Mouse (Mus musculus): ENCODE results near the gene Cpa2. TPM values are rescaled to one million over a fixed set of nuclear protein-coding genes. Genes with fewer than 3 reads are reported as not detected.

The Cpa2 gene
- polyA plus RNA-seq, 1 experiment from 2014 or later, result 10.6 TPM

DNA sequence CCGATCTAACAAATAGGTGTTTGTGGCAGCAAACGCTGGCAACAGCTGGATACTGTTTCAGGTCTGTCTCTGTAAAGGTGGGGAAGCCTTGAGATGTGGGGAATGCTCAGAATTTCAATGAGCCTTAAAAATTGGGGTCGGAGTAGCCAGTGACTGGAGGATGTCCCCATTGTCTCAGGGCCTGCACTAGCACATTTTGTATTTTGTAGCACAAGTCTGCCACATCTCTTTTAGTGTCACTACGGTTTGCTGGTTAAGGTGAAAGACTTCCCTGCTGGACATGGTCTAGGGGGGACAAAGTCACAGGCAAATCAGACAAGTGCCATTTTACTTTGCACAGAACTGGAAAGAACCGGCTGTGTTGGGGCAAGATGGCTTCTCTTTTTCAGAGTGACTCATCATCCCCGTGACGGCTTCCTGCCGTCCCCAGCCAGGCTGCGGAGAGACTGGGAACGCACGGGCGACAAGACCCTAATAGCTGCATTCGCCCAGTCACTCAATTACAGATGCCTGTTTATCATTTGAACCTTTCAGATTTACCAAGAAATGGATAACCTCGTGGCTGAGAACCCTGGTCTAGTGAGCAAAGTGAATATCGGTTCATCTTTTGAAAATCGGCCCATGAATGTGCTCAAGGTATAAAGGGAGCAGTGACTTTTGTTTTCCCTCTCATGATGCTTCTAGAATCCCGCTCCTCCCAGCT, 5.3 kb downstream of the Cpa2 start:
- WGBS, result 8% methylated on average over 17 of the region's 17 CpGs

DNA sequence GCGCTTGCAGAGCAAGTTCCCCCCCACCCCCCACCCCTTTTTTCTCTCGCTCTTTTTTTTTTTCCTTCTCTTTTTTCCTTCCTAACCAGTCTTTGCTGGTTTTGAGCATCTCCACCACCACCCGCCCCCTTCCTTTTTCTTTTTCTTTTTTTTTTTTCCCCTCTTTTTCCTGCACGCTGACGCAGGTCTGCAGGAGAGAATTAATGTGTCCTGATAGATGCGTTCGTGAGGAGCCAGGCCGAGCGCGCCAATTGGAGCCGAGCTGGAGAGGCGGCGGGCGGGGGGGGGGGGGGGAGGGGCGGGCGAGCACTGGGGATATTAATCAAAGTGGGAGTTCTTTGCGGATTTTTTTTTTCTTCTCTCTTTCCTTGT, 5.9 kb downstream of the Cpa2 start:
- Histone ChIP-seq H3K9me3 (ENCODE audit: control insufficient read depth, low read length) (0 out of 2 replicates have a peak, but pooled peaks cover 3% of the 10 kb centered on the region), H3K4me3 (ENCODE audit: low read depth, low read length) (peak overlapping the region; percentile 2; the same call in 1 of the 2 replicates), H3K27ac (ENCODE audit: low read depth, low read length) (peak overlapping the region; percentile 84), H3K27me3 (ENCODE audit: control insufficient read depth, insufficient read depth, low read length) (no peaks in the 10 kb centered on the region), H3K4me2 (ENCODE audit: low read depth, low read length) (peak overlapping the region; percentile 42), H3K9ac (replicated peaks; ENCODE audit: low read depth, low read length) (peak overlapping the region; percentile 41), H3K4me1 (ENCODE audit: control insufficient read depth, insufficient read depth, low read length) (peaks cover 22% of the 10 kb centered on the region), H3K36me3 (ENCODE audit: control insufficient read depth, insufficient read depth, low read length) (no peaks in the 10 kb centered on the region)
- WGBS, result 0% methylated on average over 16 of the region's 17 CpGs
- peak; percentile 66 for ATAC-seq (ENCODE audit: low read depth)

More for the DNA sequence above, 5.3 kb downstream of the Cpa2 start:
- H3K4me1 ChIP-seq (ENCODE audit: control insufficient read depth, insufficient read depth, low read length), result peaks cover 19% of the 10 kb centered on the region
- no peaks in the 10 kb centered on the region for H3K36me3 ChIP-seq (ENCODE audit: control insufficient read depth, insufficient read depth, low read length)
- H3K9me3 ChIP-seq (ENCODE audit: control insufficient read depth, low read length), result 0 out of 2 replicates have a peak, but pooled peaks cover 3% of the 10 kb centered on the region
- H3K4me3 ChIP-seq (ENCODE audit: low read depth, low read length), result peak overlapping the region; percentile 2; the same call in 1 of the 2 replicates
- H3K27ac ChIP-seq (ENCODE audit: low read depth, low read length), result peak overlapping the region; percentile 84
- peak; percentile 70 for ATAC-seq (ENCODE audit: low read depth)
- peak overlapping the region; percentile 42 for H3K4me2 ChIP-seq (ENCODE audit: low read depth, low read length)
- H3K9ac ChIP-seq (replicated peaks; ENCODE audit: low read depth, low read length), result peak overlapping the region; percentile 41
- H3K27me3 ChIP-seq (ENCODE audit: control insufficient read depth, insufficient read depth, low read length), result no peaks in the 10 kb centered on the region

DNA sequence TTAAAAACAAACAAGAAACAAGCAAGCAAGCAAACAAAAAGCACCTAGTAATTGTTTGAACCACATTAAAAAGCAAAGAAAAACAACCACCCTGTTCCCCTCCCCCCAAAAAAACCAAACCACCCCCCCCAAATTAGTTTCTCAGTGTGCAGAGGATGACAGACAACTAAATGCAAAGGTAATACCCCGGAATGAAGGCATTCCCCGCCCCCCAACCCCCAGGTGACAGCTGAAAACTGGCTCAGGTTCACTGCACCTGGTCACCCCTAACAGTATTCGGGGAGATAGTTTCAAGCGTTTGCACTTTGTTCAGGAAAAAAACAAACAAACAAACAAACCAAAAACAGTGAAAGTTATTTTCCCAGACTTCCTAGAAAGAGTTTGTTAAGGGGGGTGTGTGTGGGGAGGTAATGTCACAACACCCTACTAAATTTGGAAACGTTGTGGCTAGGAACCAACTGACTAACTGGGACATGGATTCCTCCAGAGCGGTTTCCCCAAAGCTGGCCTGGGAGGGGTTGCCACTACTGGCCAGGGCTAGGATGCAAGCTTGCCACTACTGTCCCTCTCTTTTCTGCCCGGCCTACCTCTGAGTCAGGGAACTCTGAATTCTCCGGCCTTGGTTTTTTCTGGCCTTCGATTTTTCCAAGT, 6.4 kb downstream of the Cpa2 start:
- Histone ChIP-seq H3K27ac (ENCODE audit: low read depth, low read length) (peak overlapping the region; percentile 22; the same call in 1 of the 2 replicates), H3K36me3 (ENCODE audit: control insufficient read depth, insufficient read depth, low read length) (no peaks in the 10 kb centered on the region), H3K4me3 (ENCODE audit: low read depth, low read length) (no peak overlapping the region), H3K4me2 (ENCODE audit: low read depth, low read length) (peak overlapping the region; percentile 42; the same call in 1 of the 2 replicates), H3K4me1 (ENCODE audit: control insufficient read depth, insufficient read depth, low read length) (peaks cover 27% of the 10 kb centered on the region), H3K9me3 (ENCODE audit: control insufficient read depth, low read length) (0 out of 2 replicates have a peak, but pooled peaks cover 3% of the 10 kb centered on the region), H3K27me3 (ENCODE audit: control insufficient read depth, insufficient read depth, low read length) (no peaks in the 10 kb centered on the region), H3K9ac (replicated peaks; ENCODE audit: low read depth, low read length) (no peak overlapping the region)
- 35% methylated on average over 9 of the region's 9 CpGs for WGBS
- no peak for ATAC-seq (ENCODE audit: low read depth)

DNA sequence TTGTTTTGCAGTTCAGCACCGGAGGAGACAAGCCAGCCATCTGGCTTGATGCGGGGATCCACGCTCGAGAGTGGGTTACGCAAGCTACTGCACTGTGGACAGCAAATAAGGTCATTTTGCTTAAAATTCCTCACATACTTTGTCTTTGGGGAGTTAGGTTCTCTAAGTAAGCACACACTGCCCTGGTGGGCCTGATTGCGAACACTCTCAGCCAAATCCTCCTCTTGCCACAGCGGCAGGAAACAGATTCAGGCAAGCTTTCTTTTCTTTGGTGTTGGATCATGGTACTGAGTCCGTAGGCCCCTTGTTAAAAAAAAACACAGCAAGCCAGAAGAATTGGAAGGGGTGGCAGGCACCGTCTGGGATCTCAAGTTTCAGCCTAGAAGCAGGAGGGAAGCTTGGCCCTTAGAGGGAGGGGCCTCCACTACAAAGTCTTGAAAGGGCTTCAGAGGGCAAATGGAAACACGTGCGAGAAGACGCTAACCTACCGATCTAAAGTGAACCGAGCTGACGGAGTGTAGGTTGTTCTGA, 7.9 kb downstream of the Cpa2 start:
- Histone ChIP-seq H3K4me2 (ENCODE audit: low read depth, low read length) (no peak overlapping the region), H3K9ac (replicated peaks; ENCODE audit: low read depth, low read length) (no peak overlapping the region), H3K4me1 (ENCODE audit: control insufficient read depth, insufficient read depth, low read length) (peaks cover 28% of the 10 kb centered on the region)

DNA sequence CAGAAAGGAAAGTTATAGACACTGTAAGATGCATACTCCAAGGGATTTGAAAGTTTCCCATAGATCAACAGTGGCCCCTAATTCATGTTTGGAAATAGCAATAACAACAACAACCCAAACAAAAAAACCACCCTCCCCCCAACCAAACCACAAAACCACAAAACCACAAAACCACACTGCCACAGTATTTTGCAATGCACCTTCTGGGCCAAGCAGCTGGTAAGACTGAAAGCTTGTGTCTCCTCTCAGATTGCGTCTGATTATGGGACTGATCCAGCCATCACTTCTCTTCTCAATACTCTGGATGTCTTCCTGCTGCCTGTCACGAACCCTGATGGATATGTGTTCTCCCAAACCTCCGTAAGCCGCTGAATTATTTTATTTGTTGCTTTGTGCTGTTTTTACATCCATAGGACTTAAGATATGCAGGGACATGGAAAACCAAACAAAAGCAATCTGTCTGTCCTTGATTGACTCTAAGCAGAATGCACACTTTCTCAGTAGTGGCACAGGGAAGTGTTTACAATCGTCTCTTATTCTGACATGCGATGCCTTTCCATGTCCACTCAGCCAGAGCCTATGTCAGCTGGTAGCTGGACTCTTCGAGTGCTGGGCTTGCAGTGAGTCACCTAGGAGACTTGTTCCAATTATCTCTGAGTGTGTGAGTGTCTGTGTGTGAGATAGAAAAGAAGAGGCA, 9.3 kb downstream of the Cpa2 start:
- no peak overlapping the region for H3K4me3 ChIP-seq (ENCODE audit: low read depth, low read length)
- no peak overlapping the region for H3K9ac ChIP-seq (replicated peaks; ENCODE audit: low read depth, low read length)
- no peak overlapping the region for H3K4me2 ChIP-seq (ENCODE audit: low read depth, low read length)
- ATAC-seq (ENCODE audit: low read depth), result no peak
- no peaks in the 10 kb centered on the region for H3K27me3 ChIP-seq (ENCODE audit: control insufficient read depth, insufficient read depth, low read length)
- 0 out of 2 replicates have a peak, but pooled peaks cover 3% of the 10 kb centered on the region for H3K9me3 ChIP-seq (ENCODE audit: control insufficient read depth, low read length)
- peaks cover 28% of the 10 kb centered on the region for H3K4me1 ChIP-seq (ENCODE audit: control insufficient read depth, insufficient read depth, low read length)
- no peaks in the 10 kb centered on the region for H3K36me3 ChIP-seq (ENCODE audit: control insufficient read depth, insufficient read depth, low read length)
- WGBS, result 69% methylated on average over 7 of the region's 7 CpGs
- H3K27ac ChIP-seq (ENCODE audit: low read depth, low read length), result no peak overlapping the region

More for the DNA sequence above, 7.9 kb downstream of the Cpa2 start:
- no peak for ATAC-seq (ENCODE audit: low read depth)
- no peaks in the 10 kb centered on the region for H3K36me3 ChIP-seq (ENCODE audit: control insufficient read depth, insufficient read depth, low read length)
- H3K27me3 ChIP-seq (ENCODE audit: control insufficient read depth, insufficient read depth, low read length), result no peaks in the 10 kb centered on the region
- WGBS, result 33% methylated on average over 15 of the region's 15 CpGs
- H3K9me3 ChIP-seq (ENCODE audit: control insufficient read depth, low read length), result 0 out of 2 replicates have a peak, but pooled peaks cover 3% of the 10 kb centered on the region
- H3K27ac ChIP-seq (ENCODE audit: low read depth, low read length), result no peak overlapping the region
- no peak overlapping the region for H3K4me3 ChIP-seq (ENCODE audit: low read depth, low read length)

DNA sequence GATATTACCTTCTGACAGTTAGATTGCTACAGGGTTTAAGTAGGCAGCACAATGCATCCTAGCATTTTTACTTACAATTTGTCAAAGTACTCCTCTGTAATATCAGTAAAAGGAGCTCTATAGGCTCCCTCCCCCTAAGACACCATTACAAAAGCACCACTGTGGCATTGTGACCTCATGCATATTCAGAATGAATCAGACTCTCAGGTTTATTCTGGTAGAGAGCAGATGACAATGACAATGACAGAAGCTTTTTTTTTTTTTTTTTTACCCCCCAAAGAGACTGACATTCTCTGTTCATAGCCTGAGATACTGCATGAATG, 9.8 kb downstream of the Cpa2 start:
- H3K36me3 ChIP-seq (ENCODE audit: control insufficient read depth, insufficient read depth, low read length), result no peaks in the 10 kb centered on the region
- no peak overlapping the region for H3K4me3 ChIP-seq (ENCODE audit: low read depth, low read length)
- peaks cover 24% of the 10 kb centered on the region for H3K4me1 ChIP-seq (ENCODE audit: control insufficient read depth, insufficient read depth, low read length)
- H3K4me2 ChIP-seq (ENCODE audit: low read depth, low read length), result no peak overlapping the region; the same call in 1 of the 2 replicates
- no peak overlapping the region for H3K27ac ChIP-seq (ENCODE audit: low read depth, low read length)
- no peaks in the 10 kb centered on the region for H3K27me3 ChIP-seq (ENCODE audit: control insufficient read depth, insufficient read depth, low read length)
- H3K9ac ChIP-seq (replicated peaks; ENCODE audit: low read depth, low read length), result no peak overlapping the region
- no peak for ATAC-seq (ENCODE audit: low read depth)
- H3K9me3 ChIP-seq (ENCODE audit: control insufficient read depth, low read length), result 0 out of 2 replicates have a peak, but pooled peaks cover 3% of the 10 kb centered on the region

DNA sequence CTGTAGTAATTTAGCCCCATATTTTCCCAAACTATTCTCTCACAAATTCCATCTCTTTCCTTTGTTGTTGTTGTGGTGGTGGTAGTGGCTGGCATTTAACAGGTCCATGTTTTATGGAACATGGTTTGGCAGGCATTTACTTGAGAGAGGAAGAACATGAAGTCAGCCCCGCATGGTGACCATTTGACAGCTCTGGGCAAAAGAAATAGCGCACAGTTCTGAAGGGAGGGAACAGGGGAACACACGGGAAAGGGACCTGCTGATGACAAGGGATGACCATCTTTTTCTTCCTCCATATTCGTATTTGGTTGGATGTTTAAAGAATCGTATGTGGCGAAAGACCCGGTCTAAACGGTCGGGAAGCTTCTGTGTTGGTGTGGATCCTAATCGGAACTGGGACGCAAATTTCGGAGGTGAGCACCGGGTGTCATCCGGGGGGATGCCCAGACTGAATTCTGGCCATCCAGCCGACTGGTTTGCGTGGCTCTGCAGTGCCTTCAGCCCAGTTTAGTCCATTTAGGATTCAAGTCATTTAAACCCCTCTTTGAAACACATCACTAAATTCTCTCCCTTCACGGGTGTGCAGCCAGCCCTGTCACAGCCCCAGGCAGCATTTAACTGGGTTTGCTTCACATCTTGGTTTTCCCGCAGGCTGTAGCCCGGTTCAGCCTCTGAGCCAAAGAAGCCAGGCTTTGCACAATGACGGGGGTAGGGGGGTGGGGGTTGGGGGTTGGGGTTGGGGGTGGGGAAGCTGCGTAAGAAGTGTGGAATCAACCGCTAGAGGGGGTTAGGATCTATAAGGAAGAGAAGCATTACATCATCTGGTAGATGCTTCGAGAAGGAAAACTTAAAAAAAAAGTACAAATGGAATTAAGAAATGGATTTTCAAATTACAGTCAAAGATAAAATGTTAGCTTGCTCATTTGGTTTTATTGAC, 10.5 kb downstream of the Cpa2 start:
- peak overlapping the region; percentile 9; the same call in 1 of the 2 replicates for H3K4me3 ChIP-seq (ENCODE audit: low read depth, low read length)
- no peaks in the 10 kb centered on the region for H3K36me3 ChIP-seq (ENCODE audit: control insufficient read depth, insufficient read depth, low read length)
- peak; percentile 77 for ATAC-seq (ENCODE audit: low read depth)
- H3K27me3 ChIP-seq (ENCODE audit: control insufficient read depth, insufficient read depth, low read length), result no peaks in the 10 kb centered on the region
- H3K27ac ChIP-seq (ENCODE audit: low read depth, low read length), result peak overlapping the region; percentile 79
- 0 out of 2 replicates have a peak, but pooled peaks cover 3% of the 10 kb centered on the region for H3K9me3 ChIP-seq (ENCODE audit: control insufficient read depth, low read length)
- H3K4me1 ChIP-seq (ENCODE audit: control insufficient read depth, insufficient read depth, low read length), result peaks cover 18% of the 10 kb centered on the region
- H3K9ac ChIP-seq (replicated peaks; ENCODE audit: low read depth, low read length), result peak overlapping the region; percentile 51; the same call in 1 of the 2 replicates
- 13% methylated on average over 23 of the region's 23 CpGs for WGBS
- peak overlapping the region; percentile 40 for H3K4me2 ChIP-seq (ENCODE audit: low read depth, low read length)

DNA sequence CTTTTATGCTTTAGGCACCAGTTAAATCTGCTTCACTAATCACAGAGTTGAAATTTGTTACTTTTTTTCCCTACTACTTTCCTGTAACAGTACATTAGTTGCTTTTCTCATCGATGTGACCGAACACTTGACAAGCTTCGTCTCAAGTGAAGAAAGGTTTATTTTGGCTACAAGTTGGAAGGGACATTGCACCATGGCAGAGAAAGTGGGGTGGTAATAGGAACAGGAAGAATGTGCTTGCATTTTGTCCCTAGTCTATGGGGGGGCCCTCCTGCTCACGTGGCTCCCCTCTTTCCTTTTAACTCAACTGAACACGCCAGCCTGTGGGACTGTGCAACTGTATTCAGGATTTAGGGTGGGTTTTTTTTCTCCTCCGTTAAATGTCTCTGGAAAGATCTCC, 11.2 kb downstream of the Cpa2 start:
- Histone ChIP-seq H3K4me3 (ENCODE audit: low read depth, low read length) (no peak overlapping the region), H3K4me2 (ENCODE audit: low read depth, low read length) (peak overlapping the region; percentile 40; the same call in 1 of the 2 replicates), H3K27ac (ENCODE audit: low read depth, low read length) (no peak overlapping the region), H3K4me1 (ENCODE audit: control insufficient read depth, insufficient read depth, low read length) (peaks cover 16% of the 10 kb centered on the region), H3K36me3 (ENCODE audit: control insufficient read depth, insufficient read depth, low read length) (no peaks in the 10 kb centered on the region), H3K9ac (replicated peaks; ENCODE audit: low read depth, low read length) (no peak overlapping the region), H3K27me3 (ENCODE audit: control insufficient read depth, insufficient read depth, low read length) (no peaks in the 10 kb centered on the region), H3K9me3 (ENCODE audit: control insufficient read depth, low read length) (0 out of 2 replicates have a peak, but pooled peaks cover 3% of the 10 kb centered on the region)
- ATAC-seq (ENCODE audit: low read depth), result no peak
- WGBS, result 49% methylated on average over 6 of the region's 6 CpGs
